Mouse (Mus musculus): ENCODE data around the gene Phactr2.

Gene Phactr2

GRCm38 (mm10) chr10:13335347-13335746, 138.9 kb downstream of the Phactr2 start:
- in situ Hi-C loops (cut with MboI, MseI): no loop called here

DNA sequence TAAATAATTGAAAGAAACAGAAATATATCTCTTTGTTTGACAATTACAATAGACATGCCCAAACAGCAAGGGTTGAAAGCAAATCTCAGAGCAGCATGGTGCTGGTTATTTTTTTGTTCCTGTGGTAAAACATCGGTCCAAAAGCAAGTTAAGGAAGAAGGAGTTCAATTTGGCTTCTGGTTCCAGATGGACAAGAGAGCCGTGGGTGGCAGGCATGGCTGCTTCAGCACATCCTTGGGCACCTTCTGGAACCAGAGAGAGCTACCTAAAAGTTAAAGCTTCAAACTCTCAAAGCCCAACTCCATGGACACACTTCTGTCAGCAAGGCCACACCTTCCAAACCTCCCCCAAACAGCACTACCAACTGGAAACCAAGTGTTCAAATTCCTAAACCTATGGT, 140.4 kb downstream of the Phactr2 start:
- in situ Hi-C loops (cut with MboI, MseI): no loop called here

DNA sequence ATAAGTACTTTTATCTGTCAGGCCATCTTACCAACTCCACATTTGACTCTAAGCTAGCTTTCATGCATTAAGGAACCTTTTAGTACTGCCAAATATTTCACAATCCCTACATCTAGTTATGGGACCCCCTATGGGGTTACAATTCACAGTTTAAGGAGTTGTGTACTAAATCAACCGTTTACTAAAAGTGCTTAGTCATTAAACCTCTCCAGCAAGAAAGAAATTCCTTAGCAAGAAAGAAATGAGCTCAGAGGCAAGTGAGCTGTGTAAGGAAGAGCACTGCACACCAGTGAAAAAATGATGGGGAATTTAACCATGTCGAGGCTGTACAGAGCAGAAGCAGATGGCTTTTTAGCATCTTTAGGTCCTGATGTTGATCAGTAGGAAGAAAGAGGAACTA, 141.2 kb downstream of the Phactr2 start:
- in situ Hi-C loops (cut with MboI, MseI): no loop called here

- in situ Hi-C loops (cut with MboI, MseI): no loop called here
These were observed 142.7 kb downstream of the Phactr2 start for GRCm38 (mm10) chr10:13331405-13332032.

DNA sequence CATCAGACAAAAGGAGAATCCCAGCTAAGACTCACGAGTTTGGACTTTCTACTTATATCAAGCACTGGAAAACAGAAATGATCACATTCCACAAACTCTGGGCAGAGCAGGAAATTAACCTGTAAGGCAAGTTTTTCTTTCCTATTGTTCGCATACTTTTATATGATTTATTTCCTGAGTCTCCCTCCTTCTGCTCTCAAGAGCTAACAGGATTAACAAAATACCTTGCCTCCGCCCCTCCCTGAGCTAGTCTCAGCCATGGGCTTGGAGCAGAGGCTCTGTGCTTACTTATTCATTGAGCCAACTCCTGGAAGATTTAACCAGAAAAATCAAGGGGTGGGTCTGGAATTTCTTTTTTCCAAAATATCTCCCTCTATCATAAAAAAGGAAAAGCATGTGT, 145.6 kb downstream of the Phactr2 start:
- in situ Hi-C loops (cut with MboI, MseI): no loop called here

- in situ Hi-C loops (cut with MboI, MseI): no loop called here
These were observed 147.9 kb downstream of the Phactr2 start for GRCm38 (mm10) chr10:13326149-13326873.

- in situ Hi-C loops (cut with MboI, MseI): no loop called here
These were observed 150.3 kb downstream of the Phactr2 start for GRCm38 (mm10) chr10:13323806-13324411.

DNA sequence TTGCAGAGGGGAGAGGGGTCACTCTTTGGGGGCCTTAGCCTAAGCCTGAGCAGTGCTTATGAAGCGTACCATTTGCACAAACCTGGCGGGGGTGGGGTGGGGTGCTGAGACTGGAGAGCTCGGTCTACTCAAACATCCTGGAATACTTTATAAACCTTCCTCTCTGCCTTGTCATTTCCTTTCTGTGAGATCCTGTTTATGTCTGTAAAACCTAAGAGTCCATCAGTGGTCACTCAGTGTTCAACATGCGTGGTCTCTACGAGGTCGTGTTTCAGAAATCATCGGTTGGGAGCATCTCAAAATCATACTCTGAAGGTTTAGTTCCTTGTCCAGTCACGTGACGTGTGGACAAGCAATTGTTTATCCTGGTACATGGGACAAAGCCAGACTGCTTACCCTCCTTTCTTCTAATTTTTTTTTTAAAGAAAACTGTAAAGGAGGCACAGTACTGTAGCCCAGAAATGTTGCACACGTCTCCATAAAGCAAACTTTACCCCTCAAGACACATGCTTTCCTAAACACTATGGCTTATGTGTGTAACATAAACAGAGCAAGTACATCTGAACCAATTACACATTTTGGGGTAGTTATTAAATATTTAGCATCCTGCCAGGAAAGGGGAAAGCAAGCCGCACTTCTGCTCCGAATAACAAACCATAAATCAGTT, 150.9 kb downstream of the Phactr2 start:
- in situ Hi-C loops (cut with MboI, MseI): no loop called here

DNA sequence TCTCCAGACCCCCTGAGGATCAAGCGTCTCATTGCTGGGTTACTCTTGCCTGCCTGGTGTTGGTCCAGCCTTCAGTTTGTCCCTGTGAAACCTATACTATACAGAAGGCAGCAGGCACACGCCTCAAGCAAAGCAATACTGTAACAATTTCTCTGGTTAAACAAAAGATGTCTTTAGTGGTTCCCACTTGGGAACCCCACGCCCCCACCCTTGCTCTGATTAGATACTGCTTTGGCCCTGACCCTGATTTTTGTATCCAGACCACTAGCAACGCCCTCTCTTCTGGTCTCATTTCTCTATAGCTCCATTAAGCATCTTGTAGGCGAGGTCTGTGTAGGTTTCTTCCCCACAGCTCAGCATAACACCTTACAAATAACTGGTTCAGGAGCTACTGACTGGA, 159.2 kb downstream of the Phactr2 start:
- in situ Hi-C loops (cut with MboI, MseI): no loop called here

- in situ Hi-C loops (cut with MboI, MseI): no loop called here
These were observed 161.6 kb downstream of the Phactr2 start for GRCm38 (mm10) chr10:13312576-13312975.

- in situ Hi-C loops (cut with MboI, MseI): no loop called here
These were observed 162.6 kb downstream of the Phactr2 start for GRCm38 (mm10) chr10:13311612-13312011.

DNA sequence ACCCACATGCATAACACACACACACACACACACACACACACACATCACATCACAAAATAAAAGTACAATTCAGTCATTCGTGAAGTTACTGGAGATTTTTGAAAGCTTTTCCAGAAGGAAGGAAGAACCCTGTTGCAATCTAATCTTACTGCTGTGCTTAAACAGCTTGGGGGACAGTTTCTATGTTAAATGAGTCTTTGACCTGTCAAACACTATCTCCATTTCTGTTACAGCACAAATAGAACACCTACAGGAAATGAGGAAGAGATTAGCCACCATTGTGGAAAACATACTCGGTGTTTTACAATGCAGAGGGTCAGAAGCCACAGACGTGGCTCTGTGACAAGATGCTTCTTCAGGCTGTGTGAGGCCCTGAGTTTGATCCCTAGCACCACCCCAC, 164.1 kb downstream of the Phactr2 start:
- in situ Hi-C loops (cut with MboI, MseI): no loop called here

DNA sequence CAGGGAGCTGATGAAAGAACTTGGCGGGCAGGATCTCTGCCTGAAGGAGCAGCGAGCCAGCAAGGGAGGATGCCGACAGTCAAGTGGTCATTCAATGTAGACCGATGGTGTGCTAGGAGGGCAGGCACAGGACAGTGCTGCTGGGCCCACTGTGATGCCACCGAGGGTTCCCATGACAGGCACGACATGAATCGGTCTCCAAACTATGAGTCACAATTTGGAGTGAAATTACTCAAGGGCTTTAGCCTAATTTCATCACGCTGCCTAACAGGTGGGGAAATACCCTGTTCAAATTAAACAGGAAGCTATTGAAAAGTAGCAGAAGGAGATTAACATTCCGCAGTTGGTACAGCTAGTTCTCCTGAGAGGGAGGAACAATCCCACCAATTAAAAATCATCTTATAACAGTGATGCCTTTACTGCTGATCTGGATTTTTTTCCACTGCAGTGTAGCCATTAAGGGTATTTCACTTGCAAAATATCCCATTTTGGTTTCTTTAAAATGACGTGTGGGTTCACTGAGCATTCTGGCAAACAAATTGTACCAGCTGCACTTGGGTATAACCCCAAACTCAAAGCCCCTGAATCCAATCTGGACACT, 169.5 kb downstream of the Phactr2 start:
- in situ Hi-C loops (cut with MboI, MseI): no loop called here

GRCm38 (mm10) chr10:13303271-13304265, 170.6 kb downstream of the Phactr2 start:
- in situ Hi-C loops (cut with MboI, MseI): no loop called here

DNA sequence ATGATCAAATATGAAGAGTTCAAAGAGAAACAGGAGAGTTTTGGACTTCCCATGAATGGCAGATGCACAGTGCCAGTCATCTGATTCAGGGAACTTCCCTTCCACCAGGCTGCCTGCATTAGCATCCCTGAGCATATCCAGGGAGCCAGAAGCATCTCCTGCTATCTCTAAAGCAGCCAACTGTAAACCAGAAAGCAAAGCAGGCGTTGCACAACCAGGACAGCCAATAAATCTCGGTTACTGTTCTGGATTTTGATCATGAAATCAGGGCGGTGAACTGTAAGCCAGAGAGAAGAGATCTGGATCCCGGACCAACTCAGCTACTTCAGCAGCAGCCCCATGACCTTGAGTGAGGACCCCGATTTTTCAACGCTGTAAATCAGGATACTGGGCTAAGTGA, 173.6 kb downstream of the Phactr2 start:
- in situ Hi-C loops (cut with MboI, MseI): no loop called here

GRCm38 (mm10) chr10:13300196-13300595, 174.0 kb downstream of the Phactr2 start:
- in situ Hi-C loops (cut with MboI, MseI): no loop called here

GRCm38 (mm10) chr10:13294886-13295285, 179.3 kb downstream of the Phactr2 start:
- in situ Hi-C loops (cut with MboI, MseI): no loop called here

- in situ Hi-C loops (cut with MboI, MseI): no loop called here
These were observed 182.2 kb downstream of the Phactr2 start for GRCm38 (mm10) chr10:13292026-13292425.

GRCm38 (mm10) chr10:13289252-13289961, 184.8 kb downstream of the Phactr2 start:
- in situ Hi-C loops (cut with MboI, MseI): loop anchor here in 1 of 2 experiments (10.0 kb wide), 1 partner anchor 1505 kb away; no protein-coding TSS in a partner anchor

GRCm38 (mm10) chr10:13288296-13288695, 185.9 kb downstream of the Phactr2 start:
- in situ Hi-C loops (cut with MboI, MseI): loop anchor here in 1 of 2 experiments (10.0 kb wide), 1 partner anchor 1503 kb away; no protein-coding TSS in a partner anchor
